Mouse (Mus musculus) embryonic facial prominence, embryonic 15.5 days (tissue): ENCODE measurements around the gene Aacs. TPM values are rescaled to one million over a fixed set of nuclear protein-coding genes. Genes with fewer than 3 reads are reported as not detected.
A peak's percentile ranks its signal among the peaks of the same experiment; 100 is the strongest.
"Not testable (repeated sequence)": the region's sequence is repeated elsewhere in the genome, so short reads cannot be mapped to it uniquely, and the experiment has no call there.

Experiments
- ATAC-seq: fragments of 200-750 bp; cut with Nextera tagmentation; 2 replicates; pipeline ENCODE4 v1.8.0; 2017; ENCODE audit warnings: low read depth, moderate TSS enrichment; ENCODE audit not compliant: insufficient number of reproducible peaks, low FRiP score, low TSS enrichment
- H3K27ac ChIP-seq: fragments of 300-500 bp; sonication (generic); replicated peaks from 2 replicates; pipeline ENCODE4 v1.5.1; 2015; ENCODE audit warnings: mild to moderate bottlenecking, inconsistent platforms
- H3K27me3 ChIP-seq: fragments of 300-500 bp; sonication (generic); 2 replicates; pipeline ENCODE4 v1.6.1; 2015; ENCODE audit warnings: inconsistent platforms
- H3K36me3 ChIP-seq: fragments of 300-500 bp; sonication (generic); 2 replicates; pipeline ENCODE4 v1.6.1; 2015; ENCODE audit warnings: mild to moderate bottlenecking, inconsistent platforms
- H3K4me1 ChIP-seq: fragments of 300-500 bp; sonication (generic); 2 replicates; pipeline ENCODE4 v1.6.1; 2015; ENCODE audit warnings: inconsistent platforms
- H3K4me2 ChIP-seq: fragments of 300-500 bp; sonication (generic); replicated peaks from 2 replicates; pipeline ENCODE4 v1.6.1; 2015; ENCODE audit warnings: mild to moderate bottlenecking, inconsistent platforms
- H3K4me3 ChIP-seq: fragments of 300-500 bp; sonication (generic); replicated peaks from 2 replicates; pipeline ENCODE4 v1.5.1; 2015; ENCODE audit warnings: mild to moderate bottlenecking, inconsistent platforms
- H3K9ac ChIP-seq: fragments of 300-500 bp; sonication (generic); 2 replicates; pipeline ENCODE4 v1.6.1; 2015; ENCODE audit warnings: inconsistent platforms
- H3K9me3 ChIP-seq: fragments of 300-500 bp; sonication (generic); replicated peaks from 2 replicates; pipeline ENCODE4 v1.6.1; 2016; ENCODE audit warnings: inconsistent platforms
- WGBS: fragments of 180-500 bp; shearing (Covaris S2); methylation state at CpG from one replicate; pipeline ENCODE4 v1.1.7; 2015; 5-methylcytosine and 5-hydroxymethylcytosine counted together
- polyA plus RNA-seq: library from polyadenylated mRNA; unstranded; fragments of >200 nt; fragmentation: Nextera tagmentation; extraction: Ambion mirVana; gene quantifications from 2 replicates; pipeline ENCODE4 v1.2.1, GENCODE M21; 2015

Gene Aacs
- 42.5 and 46.3 TPM in 2 replicates for polyA plus RNA-seq

- Histone ChIP-seq H3K27ac (peak within 1 kb of the TSS; percentile 82), H3K4me2 (peak within 1 kb of the TSS; percentile 92), H3K27me3 (no peaks in the 10 kb centered on the region), H3K4me1 (peaks cover 36% of the 10 kb centered on the region), H3K36me3 (0 out of 2 replicates have a peak, but pooled peaks cover 8% of the 10 kb centered on the region), H3K9me3 (no peaks in the 10 kb centered on the region), H3K4me3 (peak within 1 kb of the TSS; percentile 92), H3K9ac (peak within 1 kb of the TSS; percentile 74)
- WGBS = under 1% methylated on average over 60 of the region's 60 CpGs
- peak; percentile 91 for ATAC-seq
Measured at GRCm38 (mm10) chr5:125475601-125476285, at the start of gene Aacs. TSS of gene Aacs (plus strand) at chr5:125475814.

- H3K9me3 ChIP-seq = no peaks in the 10 kb centered on the region
- no peak overlapping the region for H3K4me3 ChIP-seq
- no peaks in the 10 kb centered on the region for H3K4me1 ChIP-seq
- H3K36me3 ChIP-seq = peaks cover 99% of the 10 kb centered on the region
- peak; percentile 34; the same call in 1 of the 2 replicates for ATAC-seq
- no peak overlapping the region for H3K27ac ChIP-seq
- no peaks in the 10 kb centered on the region for H3K27me3 ChIP-seq
- H3K4me2 ChIP-seq = no peak overlapping the region
- WGBS = 92% methylated on average over 10 of the region's 10 CpGs
- no peak overlapping the region for H3K9ac ChIP-seq
Measured at GRCm38 (mm10) chr5:125426343-125426742, 49.3 kb upstream of the Aacs start.

GRCm38 (mm10) chr5:125432324-125432723, 43.3 kb upstream of the Aacs start:
- H3K4me3 ChIP-seq, H3K4me2 ChIP-seq, H3K9me3 ChIP-seq, ATAC-seq, H3K27ac ChIP-seq, H3K9ac ChIP-seq, H3K27me3 ChIP-seq: not testable (repeated sequence)
- peaks cover 14% of the 10 kb centered on the region for H3K4me1 ChIP-seq
- 81% methylated on average over 2 of the region's 2 CpGs for WGBS
- H3K36me3 ChIP-seq = peaks cover 41% of the 10 kb centered on the region

- under 1% methylated on average over 45 of the region's 46 CpGs for WGBS
- Histone ChIP-seq H3K4me3 (peak within 1 kb of the TSS; percentile 95), H3K9ac (peak within 1 kb of the TSS; percentile 91), H3K9me3 (no peaks in the 10 kb centered on the region), H3K27ac (peak within 1 kb of the TSS; percentile 55; the same call in 1 of the 2 replicates), H3K27me3 (no peaks in the 10 kb centered on the region), H3K36me3 (peaks cover 26% of the 10 kb centered on the region), H3K4me2 (peak within 1 kb of the TSS; percentile 90), H3K4me1 (peaks cover 14% of the 10 kb centered on the region)
- ATAC-seq = peak; percentile 95
Measured at GRCm38 (mm10) chr5:125433793-125434337, 41.7 kb upstream of the Aacs start, which contains the start of gene Dhx37. TSS of gene Dhx37 (minus strand) at chr5:125434121.

GRCm38 (mm10) chr5:125434347-125434746, 41.3 kb upstream of the Aacs start:
- 52% methylated on average over 15 of the region's 15 CpGs for WGBS
- not testable (repeated sequence) for H3K27me3 ChIP-seq, H3K9me3 ChIP-seq, H3K9ac ChIP-seq, H3K27ac ChIP-seq
- H3K36me3 ChIP-seq = peaks cover 22% of the 10 kb centered on the region
- peaks cover 14% of the 10 kb centered on the region for H3K4me1 ChIP-seq
- peak; percentile 8; the same call in 1 of the 2 replicates for ATAC-seq
- peak overlapping the region; percentile 90 for H3K4me2 ChIP-seq
- peak overlapping the region; percentile 95 for H3K4me3 ChIP-seq

- no peaks in the 10 kb centered on the region for H3K36me3 ChIP-seq
- 0 out of 2 replicates have a peak overlapping the region, but pooled peaks have one; percentile 80 for H3K9ac ChIP-seq
- no peaks in the 10 kb centered on the region for H3K27me3 ChIP-seq
- H3K9me3 ChIP-seq = no peaks in the 10 kb centered on the region
- 0 out of 2 replicates have a peak, but pooled peaks have one; percentile 5 for ATAC-seq
- peak overlapping the region; percentile 89 for H3K4me3 ChIP-seq
- peak overlapping the region; percentile 63 for H3K27ac ChIP-seq
- peaks cover 15% of the 10 kb centered on the region for H3K4me1 ChIP-seq
- 2% methylated on average over 7 of the region's 7 CpGs for WGBS
- peak overlapping the region; percentile 82 for H3K4me2 ChIP-seq
Measured at GRCm38 (mm10) chr5:125440583-125441233, 34.9 kb upstream of the Aacs start.

GRCm38 (mm10) chr5:125441234-125442114, 34.1 kb upstream of the Aacs start, which contains the start of gene Bri3bp:
TSS of gene Bri3bp (plus strand) at chr5:125441568.
- Histone ChIP-seq H3K9ac (peak within 1 kb of the TSS; percentile 80), H3K27me3 (no peaks in the 10 kb centered on the region), H3K27ac (peak within 1 kb of the TSS; percentile 68), H3K9me3 (no peaks in the 10 kb centered on the region), H3K4me2 (peak within 1 kb of the TSS; percentile 82), H3K4me1 (peaks cover 15% of the 10 kb centered on the region), H3K36me3 (no peaks in the 10 kb centered on the region), H3K4me3 (peak within 1 kb of the TSS; percentile 89)
- ATAC-seq = peak; percentile 92
- under 1% methylated on average over 87 of the region's 97 CpGs for WGBS

- peak overlapping the region; percentile 80 for H3K9ac ChIP-seq
- peak; percentile 1; the same call in 1 of the 2 replicates for ATAC-seq
- H3K4me1 ChIP-seq = peaks cover 15% of the 10 kb centered on the region
- peak overlapping the region; percentile 68; the same call in 1 of the 2 replicates for H3K27ac ChIP-seq
- H3K36me3 ChIP-seq = no peaks in the 10 kb centered on the region
- no peaks in the 10 kb centered on the region for H3K9me3 ChIP-seq
- H3K4me2 ChIP-seq = peak overlapping the region; percentile 82
- no peaks in the 10 kb centered on the region for H3K27me3 ChIP-seq
- peak overlapping the region; percentile 89 for H3K4me3 ChIP-seq
- 20% methylated on average over 27 of the region's 27 CpGs for WGBS
Measured at GRCm38 (mm10) chr5:125442136-125442995, 33.2 kb upstream of the Aacs start.

GRCm38 (mm10) chr5:125443335-125443734, 32.3 kb upstream of the Aacs start:
- no peak overlapping the region for H3K4me3 ChIP-seq
- ATAC-seq = no peak
- WGBS = 83% methylated on average over 5 of the region's 5 CpGs

GRCm38 (mm10) chr5:125443915-125444314, 31.7 kb upstream of the Aacs start:
- Histone ChIP-seq H3K4me1 (peaks cover 15% of the 10 kb centered on the region), H3K27ac (no peak overlapping the region), H3K36me3 (no peaks in the 10 kb centered on the region), H3K27me3 (no peaks in the 10 kb centered on the region), H3K9ac (no peak overlapping the region), H3K4me2 (no peak overlapping the region), H3K9me3 (no peaks in the 10 kb centered on the region), H3K4me3 (no peak overlapping the region)
- WGBS = 78% methylated on average over 3 of the region's 3 CpGs
- ATAC-seq = no peak

More at GRCm38 (mm10) chr5:125443335-125443734, 32.3 kb upstream of the Aacs start:
- Histone ChIP-seq H3K27me3 (no peaks in the 10 kb centered on the region), H3K27ac (no peak overlapping the region), H3K9ac (no peak overlapping the region), H3K9me3 (no peaks in the 10 kb centered on the region), H3K4me1 (peaks cover 15% of the 10 kb centered on the region), H3K36me3 (no peaks in the 10 kb centered on the region), H3K4me2 (no peak overlapping the region)
